Comparison of ENCODE assay signal across 21 mouse cellular contexts in genomic region chr7:37615932-37616331, GRCm38 (mm10).
"Had no signal": no experiment of that assay in that cellular context is flagged by ENCODE, and none has a peak within 500 bp of the region (broad histone marks: within the 10 kb centered on the region; RNA-seq: fewer than 3 reads in every experiment).

No protein-coding gene starts in this region.

- ATAC-seq: liver, embryonic 12.5 days; midbrain, embryonic 13.5 days; midbrain, embryonic 16.5 days had no signal

- H3K4me2 ChIP-seq: limb, embryonic 12.5 days; limb, embryonic 15.5 days; liver, embryonic 12.5 days; liver, embryonic 15.5 days; lung, embryonic 15.5 days; midbrain, embryonic 13.5 days; neural tube, embryonic 13.5 days; stomach, embryonic 15.5 days had no signal

- H3K36me3 ChIP-seq: limb, embryonic 12.5 days; limb, embryonic 15.5 days; liver, embryonic 12.5 days; liver, embryonic 15.5 days; lung, embryonic 15.5 days; midbrain, embryonic 13.5 days; neural tube, embryonic 13.5 days; stomach, embryonic 15.5 days had no signal

- H3K4me1 ChIP-seq: limb, embryonic 12.5 days; limb, embryonic 15.5 days; liver, embryonic 12.5 days; liver, embryonic 15.5 days; megakaryocyte, embryonic 14.5 days; midbrain, embryonic 13.5 days; stomach, embryonic 15.5 days had no signal

- H3K27ac ChIP-seq: limb, embryonic 12.5 days; limb, embryonic 15.5 days; liver, embryonic 12.5 days; liver, embryonic 15.5 days; lung, embryonic 15.5 days; midbrain, embryonic 10.5 days; midbrain, embryonic 13.5 days; neural tube, embryonic 13.5 days; stomach, embryonic 15.5 days had no signal

- H3K9ac ChIP-seq: limb, embryonic 12.5 days; limb, embryonic 15.5 days; liver, embryonic 12.5 days; liver, embryonic 15.5 days; lung, embryonic 15.5 days; midbrain, embryonic 13.5 days; neural tube, embryonic 13.5 days; stomach, embryonic 15.5 days had no signal

- DNase-seq: kidney, postnatal 14 days; kidney, postnatal 4 days; lung, adult 18-20 months; lung, postnatal 10 days; lung, postnatal 36 days; retina, postnatal 1 day; right cerebral cortex, postnatal 25 days; spleen, adult 18-20 months; thymus, postnatal 25 days had no signal

- H3K9me3 ChIP-seq: limb, embryonic 12.5 days; limb, embryonic 15.5 days; liver, embryonic 12.5 days; liver, embryonic 15.5 days; lung, embryonic 15.5 days; midbrain, embryonic 10.5 days; midbrain, embryonic 13.5 days; neural tube, embryonic 13.5 days; stomach, embryonic 15.5 days had no signal

- H3K4me3 ChIP-seq: limb, embryonic 12.5 days; limb, embryonic 15.5 days; liver, embryonic 12.5 days; liver, embryonic 15.5 days; lung, embryonic 15.5 days; megakaryocyte, embryonic 14.5 days; midbrain, embryonic 10.5 days; midbrain, embryonic 13.5 days; myocyte; neural tube, embryonic 13.5 days; stomach, embryonic 15.5 days had no signal

- H3K27me3 ChIP-seq: limb, embryonic 15.5 days; liver, embryonic 12.5 days; liver, embryonic 15.5 days; lung, embryonic 15.5 days; megakaryocyte, embryonic 14.5 days; midbrain, embryonic 13.5 days; neural tube, embryonic 13.5 days; stomach, embryonic 15.5 days had no signal
